Mouse (Mus musculus) liver, adult 2 months (tissue): ENCODE data around the gene Fundc1. TPM values are rescaled to one million over a fixed set of nuclear protein-coding genes. Genes with fewer than 3 reads are reported as not detected.

Source experiments
- DNase-seq: peaks from one replicate; pipeline ENCODE4 v3.0.0-alpha.2; 2011; ENCODE audit warnings: low read depth, low spot score; ENCODE audit errors: extremely low read depth
- H3K27ac ChIP-seq: fragments of 200-500 bp; replicated peaks from 2 replicates; pipeline ENCODE4 v1.5.1; 2012; ENCODE audit warnings: low read depth, mild to moderate bottlenecking, control low read depth, inconsistent platforms, low read length; ENCODE audit not compliant: insufficient read depth
- H3K27me3 ChIP-seq: fragments of 200-500 bp; 2 replicates; pipeline ENCODE4 v1.6.1; 2012; ENCODE audit warnings: mild to moderate bottlenecking, moderate library complexity, low read length, inconsistent platforms; ENCODE audit not compliant: control insufficient read depth, insufficient read depth
- H3K36me3 ChIP-seq: fragments of 200-500 bp; 2 replicates; pipeline ENCODE4 v1.6.1; 2012; ENCODE audit warnings: low read length, inconsistent platforms; ENCODE audit not compliant: control insufficient read depth, insufficient read depth
- H3K4me1 ChIP-seq: fragments of 200-500 bp; 2 replicates; pipeline ENCODE4 v1.6.1; 2011; ENCODE audit warnings: low read length; ENCODE audit not compliant: control insufficient read depth, insufficient read depth
- H3K4me3 ChIP-seq: fragments of 200-500 bp; 2 replicates; pipeline ENCODE4 v1.5.1; 2011; ENCODE audit warnings: low read depth, mild to moderate bottlenecking, control low read depth, low read length, moderate library complexity; ENCODE audit not compliant: insufficient read depth
- H3K79me2 ChIP-seq: fragments of 200-500 bp; 2 replicates; pipeline ENCODE4 v1.6.1; 2012; ENCODE audit warnings: inconsistent platforms, mild to moderate bottlenecking, low read length, moderate library complexity; ENCODE audit not compliant: control insufficient read depth, insufficient read depth
- H3K9ac ChIP-seq: fragments of 200-500 bp; 2 replicates; pipeline ENCODE4 v1.6.1; 2012; ENCODE audit warnings: low read depth, mild to moderate bottlenecking, control low read depth, inconsistent platforms, low read length
- CTCF ChIP-seq: fragments of 200-500 bp; IDR thresholded peaks from 2 replicates; pipeline ENCODE4 v1.5.1; 2011; ENCODE audit warnings: low read depth, low read length, control low read depth
- POLR2A ChIP-seq: fragments of 200-500 bp; IDR thresholded peaks from 2 replicates; pipeline ENCODE4 v1.6.1; 2011; ENCODE audit warnings: low read length, control low read depth; ENCODE audit not compliant: insufficient read depth; ENCODE audit errors: extremely low read depth
- WGBS: fragments of 180-500 bp; shearing (Covaris S2); methylation state at CpG from one replicate; pipeline ENCODE4 v1.1.7; 2018; 5-methylcytosine and 5-hydroxymethylcytosine counted together
- polyA plus RNA-seq: library from polyadenylated mRNA; depleted of rRNA; stranded (reverse); fragments of >200 nt; gene quantifications from 2 replicates; pipeline ENCODE4 v1.2.3, GENCODE M21; 2012
- total RNA-seq: library from RNA; depleted of rRNA; stranded (reverse); fragments of >200 nt; gene quantifications from 2 replicates; pipeline ENCODE4 v1.2.3, GENCODE M21; 2014

Gene Fundc1
- total and polyA plus RNA-seq, 2 experiments, result 3.0 to 8.6 TPM

- 71% methylated on average over 6 of the region's 6 CpGs for WGBS
- no peak for TF ChIP-seq POLR2A
- no peak for TF ChIP-seq CTCF
- 0 out of 2 replicates have a peak, but pooled peaks cover 2% of the 10 kb centered on the region for H3K4me1 ChIP-seq
- H3K9ac ChIP-seq, result no peak overlapping the region
- no peak overlapping the region for H3K27ac ChIP-seq
- H3K4me3 ChIP-seq, result no peak overlapping the region
- H3K79me2 ChIP-seq, result no peaks in the 10 kb centered on the region
- no peak for DNase-seq
- H3K27me3 ChIP-seq, result no peaks in the 10 kb centered on the region
- no peaks in the 10 kb centered on the region for H3K36me3 ChIP-seq
Observed at GRCm38 (mm10) chrX:17547143-17547806, 24.9 kb downstream of the Fundc1 start.

- WGBS, result 26% methylated on average over 2 of the region's 2 CpGs
- H3K4me3 ChIP-seq, result no peak overlapping the region
- DNase-seq, result peak; percentile 88
- H3K27me3 ChIP-seq, result no peaks in the 10 kb centered on the region
- TF ChIP-seq POLR2A, result no peak
- H3K27ac ChIP-seq, result peak overlapping the region; percentile 55; the same call in 1 of the 2 replicates
- H3K4me1 ChIP-seq, result 0 out of 2 replicates have a peak, but pooled peaks cover 2% of the 10 kb centered on the region
- no peaks in the 10 kb centered on the region for H3K79me2 ChIP-seq
- H3K9ac ChIP-seq, result no peak overlapping the region
- no peaks in the 10 kb centered on the region for H3K36me3 ChIP-seq
Observed at GRCm38 (mm10) chrX:17544860-17545492, 27.1 kb downstream of the Fundc1 start.

DNA sequence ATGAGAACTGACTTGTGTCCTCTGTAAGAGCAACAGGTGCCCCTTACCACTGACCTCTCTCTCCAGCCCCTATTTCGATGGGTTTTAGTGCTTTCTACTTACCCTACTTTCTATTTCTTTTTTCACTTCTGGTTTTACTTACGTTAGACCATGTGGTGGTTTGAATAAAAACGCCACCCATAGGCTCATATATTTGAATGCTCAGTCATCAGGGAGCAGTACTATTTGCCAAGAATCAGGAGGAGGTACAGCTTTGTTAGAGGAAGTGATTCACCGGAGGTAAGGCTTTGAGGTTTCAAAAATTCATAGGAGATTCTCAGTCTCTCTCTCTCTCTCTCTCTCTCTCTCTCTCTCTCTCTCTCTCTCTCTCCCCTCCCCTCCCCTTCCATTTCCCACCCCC is 34.4 kb downstream of the Fundc1 start:
- no peak for TF ChIP-seq CTCF
- no peak for TF ChIP-seq POLR2A
- Histone ChIP-seq H3K27ac (no peak overlapping the region), H3K79me2 (no peaks in the 10 kb centered on the region), H3K4me3 (no peak overlapping the region), H3K36me3 (no peaks in the 10 kb centered on the region), H3K27me3 (no peaks in the 10 kb centered on the region), H3K9ac (no peak overlapping the region), H3K4me1 (no peaks in the 10 kb centered on the region)
- WGBS, result 96% methylated on average over 4 of the region's 4 CpGs
- no peak for DNase-seq

DNA sequence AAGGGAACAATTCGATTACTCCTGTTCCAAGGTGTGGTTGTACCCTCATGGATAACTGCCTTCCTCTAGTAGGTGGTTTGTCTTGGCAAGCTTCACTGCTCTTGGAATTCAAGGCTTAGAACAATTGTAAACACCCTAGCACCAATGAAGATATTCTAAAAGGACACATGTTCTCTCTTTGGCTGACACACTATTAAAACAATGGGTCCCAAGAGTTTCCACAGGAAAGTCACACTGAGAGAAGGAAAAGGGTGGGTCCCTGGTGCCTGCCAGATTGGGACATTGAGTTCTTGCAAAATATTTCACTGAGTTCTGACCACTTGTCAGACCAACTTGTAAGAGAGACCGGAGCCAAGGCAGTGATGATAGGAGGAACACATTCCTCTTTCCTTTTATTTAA is 45.1 kb downstream of the Fundc1 start:
- no peak overlapping the region for H3K4me3 ChIP-seq
- H3K79me2 ChIP-seq, result no peaks in the 10 kb centered on the region
- no peaks in the 10 kb centered on the region for H3K27me3 ChIP-seq
- no peaks in the 10 kb centered on the region for H3K4me1 ChIP-seq
- 90% methylated on average over 2 of the region's 2 CpGs for WGBS
- TF ChIP-seq CTCF (no peak), POLR2A (no peak)
- H3K9ac ChIP-seq, result no peak overlapping the region
- no peak for DNase-seq
- H3K27ac ChIP-seq, result no peak overlapping the region
- no peaks in the 10 kb centered on the region for H3K36me3 ChIP-seq

GRCm38 (mm10) chrX:17521221-17521716 is 50.9 kb downstream of the Fundc1 start:
- no peak for DNase-seq
- WGBS, result 71% methylated on average over 3 of the region's 3 CpGs
- H3K4me1 ChIP-seq, result no peaks in the 10 kb centered on the region
- H3K79me2 ChIP-seq, result no peaks in the 10 kb centered on the region
- H3K4me3 ChIP-seq, result no peak overlapping the region
- TF ChIP-seq POLR2A (no peak), CTCF (no peak)
- no peaks in the 10 kb centered on the region for H3K36me3 ChIP-seq
- H3K27ac ChIP-seq, result no peak overlapping the region
- no peaks in the 10 kb centered on the region for H3K27me3 ChIP-seq
- no peak overlapping the region for H3K9ac ChIP-seq

GRCm38 (mm10) chrX:17520086-17520485 is 52.0 kb downstream of the Fundc1 start:
- TF ChIP-seq POLR2A, result no peak
- no peak for TF ChIP-seq CTCF

More at GRCm38 (mm10) chrX:17520086-17520485, 52.0 kb downstream of the Fundc1 start:
- H3K4me3 ChIP-seq, result no peak overlapping the region
- no peaks in the 10 kb centered on the region for H3K36me3 ChIP-seq
- DNase-seq, result peak; percentile 84
- no peak overlapping the region for H3K9ac ChIP-seq
- no peak overlapping the region for H3K27ac ChIP-seq
- no peaks in the 10 kb centered on the region for H3K79me2 ChIP-seq
- H3K4me1 ChIP-seq, result no peaks in the 10 kb centered on the region
- H3K27me3 ChIP-seq, result no peaks in the 10 kb centered on the region
